Mouse (Mus musculus): ENCODE results near the gene Tlcd1. TPM values are rescaled to one million over a fixed set of nuclear protein-coding genes. Genes with fewer than 3 reads are reported as not detected.

The Tlcd1 gene
- polyA plus RNA-seq, 3 experiments from 2014 or later: 2.7 to 3.6 (median 3.2) TPM

DNA sequence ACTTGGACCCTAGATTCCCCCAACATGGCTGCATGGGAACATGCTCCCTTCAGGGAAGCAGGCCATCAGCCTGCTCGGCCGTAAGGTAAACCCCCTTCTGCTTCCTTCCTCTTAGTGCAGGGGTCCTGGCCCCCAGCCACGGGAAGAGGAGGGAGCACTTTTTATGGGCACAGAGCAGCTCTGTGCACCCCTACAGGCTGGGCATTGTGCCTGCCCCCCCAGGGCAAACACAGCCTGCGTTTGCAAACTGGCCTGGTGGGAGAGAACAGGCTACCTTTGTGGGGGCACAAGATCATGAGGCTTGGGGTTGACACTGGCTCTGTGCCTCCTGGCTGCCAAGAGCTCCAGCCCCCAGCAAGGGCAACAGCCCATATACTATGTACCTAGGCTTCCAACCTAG lies 14.5 kb upstream of the Tlcd1 start:
- no peak for ATAC-seq

DNA sequence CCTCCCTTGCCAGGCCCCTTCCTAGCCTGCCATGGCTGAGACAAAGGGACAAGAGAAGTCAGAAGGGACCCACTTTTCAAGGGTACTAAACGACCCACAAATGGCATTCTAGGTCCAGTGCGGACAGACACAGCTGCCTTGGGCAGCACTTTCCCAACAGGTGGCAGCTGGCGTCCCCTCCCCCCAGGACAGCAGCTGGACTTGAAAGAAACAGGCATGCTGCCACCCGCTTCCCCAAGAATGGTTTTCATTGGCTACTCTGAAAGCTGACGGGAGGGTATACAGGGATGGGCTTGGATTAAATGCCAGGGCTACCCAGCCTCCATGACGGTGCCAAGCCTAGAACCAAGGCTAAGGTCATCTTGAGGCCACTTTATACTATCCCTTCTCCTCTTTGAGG lies 14.0 kb upstream of the Tlcd1 start:
- ATAC-seq: no peak

DNA sequence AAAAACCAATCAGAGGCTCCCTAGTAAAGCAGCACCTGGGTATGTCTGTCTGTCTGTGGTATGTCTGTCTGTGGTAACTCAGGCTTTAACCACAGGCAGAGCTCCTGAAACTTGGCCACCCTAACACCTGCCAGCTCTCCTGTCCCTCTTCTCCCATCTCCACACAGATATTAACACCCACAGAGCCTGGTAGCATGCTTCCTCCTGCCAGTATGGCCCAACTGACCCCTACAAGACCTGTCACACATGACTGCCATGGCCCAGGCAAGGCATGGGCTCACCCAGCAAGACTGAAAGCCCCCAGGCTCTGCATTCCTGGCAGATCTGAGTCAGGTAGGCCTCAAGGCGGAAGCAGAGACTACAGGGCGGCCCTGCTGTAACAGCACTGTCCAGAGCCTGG lies 13.5 kb upstream of the Tlcd1 start:
- no peak for ATAC-seq

DNA sequence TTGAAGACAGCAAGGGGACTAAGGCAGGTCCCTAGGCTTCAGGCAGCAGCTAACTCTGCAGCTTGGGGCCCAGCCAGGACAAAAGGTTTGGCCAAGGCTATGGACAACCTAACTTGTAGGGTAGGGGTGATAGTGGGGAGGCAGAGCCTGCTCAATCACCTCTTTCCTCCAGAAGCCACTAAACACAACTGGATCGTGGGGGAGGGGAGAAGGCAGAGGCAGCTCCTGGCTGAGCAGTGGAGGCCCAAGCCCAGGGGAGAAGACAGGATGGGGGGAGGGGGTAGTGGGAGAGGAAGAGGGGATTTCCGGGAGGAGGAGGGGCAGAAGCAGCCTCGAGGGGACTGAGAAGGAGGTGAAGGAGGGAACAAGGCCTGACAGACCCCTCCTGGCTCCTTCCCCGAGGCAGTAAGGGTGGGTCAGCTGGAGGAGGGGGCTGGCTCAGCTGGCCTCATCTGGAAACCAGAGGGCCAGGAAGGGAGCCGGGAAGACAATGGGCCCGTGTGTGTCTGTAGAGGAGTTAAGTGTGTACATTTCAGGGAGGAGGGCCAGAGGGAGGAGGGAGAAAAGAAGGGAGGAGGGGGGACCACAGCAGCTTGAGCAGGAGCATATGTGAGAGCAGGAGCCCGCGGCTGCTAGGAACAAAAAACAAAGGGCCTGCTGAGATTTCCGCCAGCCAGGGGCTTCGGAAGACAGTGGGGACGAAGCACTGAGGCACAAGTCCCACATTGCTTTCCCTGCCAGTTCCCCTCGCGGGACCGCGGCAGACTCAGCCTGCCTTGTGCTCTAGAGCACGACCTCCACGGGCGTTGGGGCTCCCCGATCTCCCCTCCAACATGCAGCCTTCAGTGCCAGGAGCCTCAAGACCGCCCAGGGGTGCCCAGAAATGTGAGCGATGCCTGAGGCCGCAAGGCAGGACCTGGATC lies 12.6 kb upstream of the Tlcd1 start:
- no peak for ATAC-seq

DNA sequence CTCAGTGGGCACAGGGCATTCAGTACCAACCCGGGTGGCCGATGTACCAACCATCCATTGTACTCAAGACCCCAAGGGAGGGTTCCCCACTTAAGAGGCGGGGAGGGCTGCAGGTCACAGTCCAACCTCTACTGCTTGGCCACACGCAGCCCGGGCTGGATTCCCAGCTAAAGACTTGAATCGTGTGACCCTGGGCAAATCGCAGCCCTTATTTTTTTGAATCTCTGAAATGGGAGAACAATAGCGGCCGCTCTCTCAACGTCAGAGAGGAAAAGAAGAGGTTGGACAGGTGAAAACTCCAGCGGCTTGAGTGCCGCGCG lies 11.9 kb upstream of the Tlcd1 start:
- ATAC-seq: no peak

DNA sequence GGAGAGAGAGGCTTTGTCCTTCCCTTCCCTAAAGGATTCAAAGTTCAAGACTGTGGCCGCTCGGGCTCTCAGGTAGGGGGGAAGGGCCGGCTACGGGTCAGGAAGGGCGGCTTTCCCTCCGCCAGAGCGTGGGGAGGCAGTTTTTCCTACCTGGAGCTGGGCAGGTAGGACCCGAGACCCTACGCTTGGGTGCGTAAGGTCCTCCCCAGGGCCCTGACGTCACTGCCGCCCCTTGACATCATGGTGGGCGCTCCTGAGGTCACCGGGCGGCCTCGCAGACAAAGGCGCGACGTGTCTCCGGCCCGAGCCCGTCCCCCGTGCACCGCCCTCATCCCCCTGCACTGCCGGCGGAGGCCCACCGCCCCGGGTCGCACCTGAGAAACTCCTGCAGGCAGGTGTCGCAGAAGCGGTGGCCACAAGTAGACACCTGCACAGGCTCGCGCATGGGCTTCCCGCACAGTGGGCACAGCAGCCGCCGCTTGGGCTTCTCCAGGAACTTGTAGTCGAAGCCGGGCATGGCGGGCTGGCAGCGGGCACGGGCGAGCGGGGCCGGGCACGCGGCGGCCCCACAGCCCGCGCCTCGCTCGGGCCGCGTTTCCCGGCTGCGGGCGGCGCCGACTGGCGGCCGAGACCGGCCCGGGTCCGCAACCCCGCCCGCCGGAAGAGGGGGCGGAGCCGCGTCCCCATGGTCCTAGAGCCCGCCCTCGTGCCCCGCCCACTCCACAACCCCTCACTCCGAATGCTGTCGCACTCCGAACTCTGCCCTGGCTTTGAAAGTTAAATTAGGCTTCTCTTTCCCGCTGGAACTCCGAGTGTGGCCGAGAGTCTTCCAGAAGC lies 11.4 kb upstream of the Tlcd1 start, which contains the start of gene Traf4:
TSS of gene Traf4 (minus strand) at position 666 of the 837 bp plus-strand sequence.
- ATAC-seq: peak; percentile 63

DNA sequence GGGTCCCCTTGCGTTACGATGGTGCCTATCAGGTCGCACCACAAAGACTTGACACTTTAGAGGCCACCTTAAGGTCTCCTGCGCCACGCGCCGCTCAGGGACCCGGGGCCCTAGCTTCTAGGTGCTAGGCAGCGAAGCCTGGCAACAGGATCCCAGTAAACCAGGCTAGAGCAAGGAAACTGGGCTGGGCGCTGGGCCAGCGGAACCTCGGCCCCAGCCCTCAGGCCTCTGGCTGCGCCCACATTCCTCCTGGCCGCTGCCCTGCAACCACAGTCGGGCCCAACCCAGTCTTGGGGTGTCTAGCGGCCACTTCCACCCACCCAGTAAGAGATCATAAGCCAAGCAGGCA lies 10.8 kb upstream of the Tlcd1 start:
- ATAC-seq: peak; percentile 10

DNA sequence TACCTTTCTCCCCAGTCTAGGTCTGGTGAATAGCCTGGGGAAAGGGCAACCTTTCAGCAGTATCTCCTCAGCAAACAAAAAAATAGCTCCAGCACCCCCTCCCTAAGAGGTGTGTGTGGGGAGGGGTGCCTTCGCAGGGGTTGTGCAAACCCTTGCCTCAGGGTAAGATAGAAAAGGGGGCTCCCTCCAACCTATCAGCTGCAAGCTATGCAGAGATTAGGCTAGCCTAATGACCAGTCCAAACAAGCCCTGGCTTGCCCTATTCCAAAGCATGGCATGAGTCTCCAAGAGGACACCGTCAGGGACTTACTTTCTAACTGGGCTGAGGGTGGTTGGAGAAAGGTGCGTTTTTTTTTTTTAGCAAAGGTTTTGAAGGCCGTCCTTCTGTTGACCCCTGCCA lies 10.3 kb upstream of the Tlcd1 start:
- ATAC-seq: no peak

DNA sequence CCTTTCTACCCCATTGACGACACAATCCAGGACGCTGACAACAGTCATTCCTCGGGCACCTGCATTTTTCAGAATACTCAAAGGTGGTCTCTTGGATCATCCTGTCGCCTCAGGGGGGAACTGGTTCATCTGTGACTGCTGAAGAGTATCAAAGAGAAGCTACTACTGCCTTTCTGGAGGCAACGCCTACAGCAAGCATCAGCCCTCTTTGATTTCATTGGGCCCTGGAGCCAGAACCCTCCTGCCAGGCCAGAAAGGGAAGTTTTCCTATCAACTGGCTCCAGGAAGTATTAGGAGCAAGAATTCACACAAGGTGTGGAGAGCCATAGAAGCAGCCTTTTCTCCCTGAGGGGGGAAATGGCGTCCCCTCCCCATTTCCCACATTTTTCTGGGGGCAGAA lies 9.9 kb upstream of the Tlcd1 start:
- ATAC-seq: no peak

DNA sequence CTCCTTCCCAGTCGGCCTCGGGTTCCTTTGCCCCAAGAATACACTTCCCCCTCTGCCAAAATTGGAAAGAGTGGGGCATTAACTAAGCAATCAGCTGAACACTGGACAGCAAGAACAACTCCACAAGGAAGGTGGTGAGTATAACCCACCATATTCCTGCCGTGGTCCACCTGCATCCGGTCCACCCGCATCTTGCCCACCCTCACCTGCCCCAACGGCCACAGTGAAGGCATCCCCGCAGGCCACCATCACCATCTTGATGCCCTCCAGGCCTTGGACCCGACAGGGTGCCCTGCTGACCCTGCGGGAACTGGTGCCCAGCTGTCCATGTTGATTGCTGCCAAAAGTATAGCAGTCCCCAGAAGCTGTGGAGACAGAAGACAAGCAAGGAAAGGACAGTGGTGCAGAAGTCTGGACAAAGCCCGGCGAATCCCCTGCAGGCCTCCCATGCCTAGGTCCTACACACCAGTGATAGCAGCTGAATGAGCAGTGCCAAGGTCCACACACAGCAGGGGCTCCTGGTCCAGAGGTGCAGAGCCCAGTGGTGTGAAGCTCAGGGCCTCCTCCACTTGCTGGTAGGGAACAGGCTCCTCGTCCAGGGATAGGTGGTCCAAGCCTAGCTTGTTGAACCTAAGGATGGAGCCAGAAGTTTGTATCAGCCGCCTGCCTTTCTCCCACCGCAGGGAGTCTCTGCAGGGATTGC lies 9.1 kb upstream of the Tlcd1 start:
- no peak for ATAC-seq

DNA sequence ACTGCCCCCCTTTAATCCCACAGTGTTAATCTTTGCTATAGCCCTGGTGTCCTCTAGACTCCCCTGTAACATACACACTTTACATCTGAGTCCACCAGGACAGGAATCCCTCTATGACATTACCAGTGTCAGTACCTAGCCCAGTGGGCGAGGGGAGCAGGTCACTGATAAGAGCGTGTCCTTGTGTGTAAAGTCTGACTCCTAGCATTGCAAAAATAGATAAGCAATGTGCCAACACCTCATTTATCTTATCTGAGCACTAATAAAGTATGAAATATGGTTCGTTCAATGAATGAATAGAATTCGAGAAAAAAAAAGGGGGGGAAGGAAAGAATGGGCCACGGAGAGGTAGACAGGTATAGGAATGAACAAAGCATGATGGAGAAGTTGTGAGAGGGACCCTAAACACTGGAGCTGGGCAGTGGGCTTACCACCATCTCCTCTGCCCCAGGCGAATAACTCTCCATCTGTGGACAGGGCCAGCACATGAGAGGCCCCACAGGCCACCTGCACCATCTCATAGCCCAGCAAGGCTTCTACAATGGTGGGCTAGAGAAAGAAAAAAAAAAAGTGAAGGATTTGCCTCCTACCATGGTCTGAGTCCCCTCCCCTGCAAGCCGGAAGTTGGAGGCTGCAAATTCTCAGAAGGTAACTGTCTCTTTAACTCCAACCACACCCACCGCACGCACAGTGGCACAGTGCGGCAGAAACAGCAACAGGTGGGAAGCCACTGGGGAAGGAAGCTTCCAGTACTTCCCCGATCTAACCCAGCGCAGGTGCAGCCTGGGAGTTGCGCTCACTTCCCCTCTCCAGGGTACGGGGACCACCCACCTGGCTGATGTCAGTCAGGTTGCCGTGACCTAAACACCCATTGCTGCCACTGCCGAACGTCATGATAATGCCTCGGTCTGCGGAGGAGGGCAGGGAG lies 7.7 kb upstream of the Tlcd1 start:
- peak; percentile 68 for ATAC-seq

DNA sequence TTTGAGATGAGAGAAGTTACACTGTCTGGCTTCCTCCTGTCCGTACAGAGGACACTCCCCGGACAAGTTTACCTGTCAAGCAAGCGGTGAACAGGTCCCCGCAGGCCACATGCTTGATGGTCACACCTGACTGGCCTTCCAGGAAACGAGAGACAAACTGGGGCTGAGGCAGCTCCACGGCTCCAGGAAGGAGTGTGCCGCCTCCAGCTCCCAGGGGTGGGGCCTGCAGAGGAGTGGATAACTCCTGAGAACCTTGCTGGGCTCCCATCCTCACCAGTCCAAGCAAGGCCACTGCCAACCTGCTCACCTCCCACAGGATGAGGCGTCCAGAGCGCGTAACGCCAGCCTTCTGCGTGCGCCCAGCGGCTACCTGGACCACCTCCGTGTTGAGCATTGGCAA lies 6.2 kb upstream of the Tlcd1 start:
- no peak for ATAC-seq

DNA sequence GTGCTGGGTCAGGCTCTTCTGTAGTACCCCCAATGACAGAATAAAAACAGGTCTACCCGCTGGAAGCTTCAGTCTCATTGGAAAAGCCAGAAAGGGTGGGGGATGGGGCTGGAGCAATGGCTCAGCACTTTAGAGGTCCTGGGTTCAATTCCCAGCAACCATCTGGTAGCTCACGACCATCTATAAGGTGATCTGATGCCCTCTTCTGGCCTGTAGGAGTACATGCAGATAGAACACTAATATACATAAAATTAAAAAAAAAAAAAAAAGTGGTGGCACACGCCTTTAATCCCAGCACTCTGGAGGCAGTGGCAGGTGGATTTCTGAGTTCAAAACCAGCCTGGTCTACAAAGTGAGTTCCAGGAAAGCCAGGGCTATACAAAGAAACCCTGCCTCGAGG lies 5.2 kb upstream of the Tlcd1 start:
- no peak for ATAC-seq

DNA sequence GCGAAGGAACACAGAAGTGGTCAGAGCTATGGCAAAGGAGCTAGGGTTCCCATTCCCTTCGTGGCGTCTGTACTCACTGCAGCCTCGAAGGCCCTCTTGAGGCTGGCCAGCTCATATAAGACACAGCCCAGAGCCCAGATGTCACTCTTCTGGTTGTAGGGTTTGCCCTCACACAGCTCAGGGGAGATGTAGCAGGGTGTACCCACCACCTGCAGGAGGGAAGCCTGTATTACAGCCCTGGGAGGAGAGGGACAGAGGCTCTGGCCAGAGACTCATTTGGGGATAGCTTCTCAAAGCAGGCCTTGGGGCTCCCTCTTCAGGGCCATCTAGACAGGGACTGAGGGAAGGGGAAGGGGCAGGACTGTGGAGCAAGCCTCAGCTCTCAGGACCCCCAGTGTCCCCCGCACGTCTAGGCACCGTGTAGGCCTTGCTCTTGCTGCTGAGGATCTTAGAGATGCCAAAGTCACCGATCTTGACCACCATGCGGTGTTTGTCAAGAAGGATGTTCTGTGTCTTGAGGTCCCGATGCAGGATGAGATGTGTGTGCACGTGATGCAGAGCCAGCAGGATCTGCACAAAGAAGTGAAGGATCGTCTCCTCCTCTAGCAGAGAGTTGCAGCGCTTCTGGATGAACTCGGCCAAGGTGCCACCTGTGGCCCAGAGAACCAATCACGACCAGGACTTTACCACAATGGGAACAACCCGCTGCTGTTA lies 4.3 kb upstream of the Tlcd1 start:
- ATAC-seq: no peak

DNA sequence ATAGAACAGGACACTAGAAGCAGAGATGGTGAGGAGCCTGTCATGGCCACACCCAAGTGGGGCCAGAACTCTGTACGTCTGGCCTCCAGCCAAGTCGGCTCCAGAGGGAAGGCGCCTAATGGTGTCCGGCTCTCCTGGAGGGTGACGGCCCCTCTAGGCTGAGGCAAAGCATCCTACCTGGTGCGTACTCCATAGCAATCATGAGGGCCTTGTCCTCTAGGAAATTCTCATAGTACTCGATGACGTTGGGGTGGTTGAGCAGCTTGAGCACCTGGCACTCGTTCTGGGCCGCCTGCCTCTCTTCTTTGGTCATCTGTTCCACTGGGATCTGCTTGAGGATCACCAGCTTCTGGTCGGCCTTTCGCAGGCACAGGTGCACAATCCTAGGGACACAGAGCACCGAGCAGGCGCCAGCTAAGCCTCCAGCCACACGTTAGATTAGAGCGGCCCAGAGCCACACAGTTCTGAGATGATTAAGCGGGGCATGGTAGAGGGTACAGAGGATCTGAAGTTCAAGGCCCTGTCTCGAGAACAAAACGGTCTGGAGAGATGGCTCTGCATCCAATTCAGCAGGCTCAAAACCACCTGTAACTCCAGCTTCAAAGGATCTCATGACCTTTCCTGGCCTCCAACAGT lies 3.6 kb upstream of the Tlcd1 start:
- no peak for ATAC-seq

DNA sequence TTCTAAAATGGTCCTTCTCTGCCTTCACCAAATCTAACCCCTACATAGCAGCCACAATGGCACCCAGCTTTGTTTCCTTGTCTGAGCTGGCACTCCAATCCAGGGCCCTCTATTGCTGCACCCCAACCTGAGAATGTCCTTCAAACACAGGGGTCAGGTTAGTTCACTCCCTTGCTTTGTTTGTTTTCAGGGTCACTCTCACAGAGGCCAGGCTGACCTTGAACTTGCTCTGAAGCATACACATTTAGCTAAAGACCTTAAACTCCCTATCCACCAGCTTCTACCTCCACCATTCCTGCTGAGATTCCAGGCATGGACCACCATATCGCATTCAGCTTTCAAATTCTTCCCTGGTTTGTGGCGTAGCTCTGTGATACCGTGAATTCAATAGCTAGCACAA lies 2.0 kb upstream of the Tlcd1 start:
- no peak for ATAC-seq

DNA sequence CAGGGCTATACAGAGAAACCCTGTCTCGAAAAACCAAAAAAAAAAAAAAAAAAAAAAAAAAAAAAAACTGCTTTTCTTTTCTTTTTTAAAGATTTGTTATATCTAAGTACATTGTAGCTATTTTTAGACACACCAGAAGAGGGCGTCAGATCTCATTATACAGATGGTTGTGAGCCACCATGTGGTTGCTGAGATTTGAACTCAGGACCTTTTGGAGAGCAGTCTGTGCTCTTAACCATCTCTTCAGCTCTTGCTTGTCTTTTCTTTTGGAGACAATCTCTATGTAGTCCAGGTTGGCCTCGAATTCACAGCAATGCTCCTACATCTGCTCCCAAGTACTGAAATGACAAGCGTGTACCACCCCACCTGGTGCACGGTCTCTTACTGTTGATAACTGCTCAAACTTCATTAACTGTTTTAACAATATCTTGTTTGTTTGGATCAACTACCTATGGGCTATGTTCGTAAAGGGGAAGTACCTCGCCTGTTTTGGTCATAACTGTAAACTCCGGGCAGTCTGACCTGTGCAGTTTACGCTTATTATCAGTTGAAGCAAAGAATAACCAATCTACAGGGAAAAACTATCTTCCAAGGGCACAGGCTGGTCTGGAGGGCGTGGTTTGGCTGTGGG lies 625 bp upstream of the Tlcd1 start:
- ATAC-seq: no peak

DNA sequence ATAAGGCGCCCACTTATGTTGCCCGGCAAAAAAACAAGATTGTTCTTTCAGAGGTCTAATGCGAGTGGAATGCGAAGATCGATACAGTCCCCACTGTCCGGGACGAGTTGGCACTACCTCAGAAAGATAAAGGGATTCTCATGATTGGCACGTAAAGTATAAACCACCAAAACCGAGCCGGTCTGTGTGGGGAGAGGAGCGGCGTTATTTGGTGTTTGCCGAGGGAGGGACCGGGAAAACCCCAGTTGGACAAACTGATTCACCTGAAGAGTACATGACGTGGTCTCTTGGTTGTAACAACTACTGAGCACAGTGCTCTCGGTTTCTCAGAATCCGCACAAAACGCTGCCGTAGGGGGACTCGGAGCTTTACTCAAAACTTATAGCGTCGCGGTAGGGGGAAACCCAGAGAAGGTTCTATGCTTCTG lies 407 bp downstream of the Tlcd1 start:
- ATAC-seq: peak; percentile 22

DNA sequence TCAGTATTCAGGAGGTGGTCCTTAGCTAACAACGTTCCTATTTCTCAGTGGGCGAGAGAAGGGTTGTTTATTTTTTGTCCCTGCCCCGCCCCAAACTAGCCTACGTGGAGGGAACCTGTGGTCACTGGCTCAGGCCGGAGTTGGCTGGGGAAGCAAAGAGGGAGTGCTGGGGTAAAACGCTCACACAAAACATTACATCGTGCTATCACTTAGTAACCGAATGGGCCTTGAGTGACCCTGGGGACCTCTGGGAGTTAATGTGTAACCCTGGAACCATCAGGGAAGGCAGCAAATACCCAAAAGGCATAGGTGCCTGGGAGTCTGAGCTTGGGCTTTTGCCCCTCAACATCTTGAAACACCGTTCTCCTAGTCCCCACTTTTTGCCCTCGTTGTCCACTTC lies 926 bp downstream of the Tlcd1 start:
- ATAC-seq: no peak
